Mouse (Mus musculus) neural tube, embryonic 11.5 days (tissue): ENCODE data around the gene Sgms2. TPM values are rescaled to one million over a fixed set of nuclear protein-coding genes. Genes with fewer than 3 reads are reported as not detected.

Source experiments
- ATAC-seq: fragments of 200-750 bp; cut with Nextera tagmentation; 2 replicates; pipeline ENCODE4 v1.8.0; 2017; ENCODE audit warnings: moderate number of reproducible peaks, mild to moderate bottlenecking, moderate TSS enrichment, moderate library complexity; ENCODE audit not compliant: insufficient read depth, low FRiP score, low TSS enrichment
- DNase-seq: peaks from one replicate; pipeline ENCODE4 v3.0.0-alpha.2; 2015; ENCODE audit warnings: low spot score
- H3K27ac ChIP-seq: fragments of 300-500 bp; sonication (generic); 2 replicates; pipeline ENCODE4 v1.5.1; 2014; ENCODE audit warnings: low read depth, mild to moderate bottlenecking, low read length
- H3K27me3 ChIP-seq: fragments of 300-500 bp; sonication (generic); 2 replicates; pipeline ENCODE4 v1.6.1; 2014; ENCODE audit warnings: mild to moderate bottlenecking, low read length, mixed read lengths; ENCODE audit not compliant: control insufficient read depth, insufficient read depth
- H3K36me3 ChIP-seq: fragments of 300-500 bp; sonication (generic); 2 replicates; pipeline ENCODE4 v1.6.1; 2014; ENCODE audit warnings: mild to moderate bottlenecking, low read length, moderate library complexity, mixed read lengths; ENCODE audit not compliant: control insufficient read depth, insufficient read depth
- H3K4me1 ChIP-seq: fragments of 300-500 bp; sonication (generic); 2 replicates; pipeline ENCODE4 v1.6.1; 2014; ENCODE audit warnings: low read length, mixed read lengths; ENCODE audit not compliant: control insufficient read depth, insufficient read depth
- H3K4me2 ChIP-seq: fragments of 300-500 bp; sonication (generic); 2 replicates; pipeline ENCODE4 v1.6.1; 2014; ENCODE audit warnings: low read depth, mild to moderate bottlenecking, moderate library complexity
- H3K4me3 ChIP-seq: fragments of 300-500 bp; sonication (generic); 2 replicates; pipeline ENCODE4 v1.5.1; 2014; ENCODE audit warnings: low read depth, low read length
- H3K9ac ChIP-seq: fragments of 300-500 bp; sonication (generic); 2 replicates; pipeline ENCODE4 v1.6.1; 2014; ENCODE audit warnings: mild to moderate bottlenecking, low read length
- H3K9me3 ChIP-seq: fragments of 300-500 bp; sonication (generic); 2 replicates; pipeline ENCODE4 v1.6.1; 2016; ENCODE audit warnings: low read length; ENCODE audit not compliant: control insufficient read depth
- WGBS: fragments of 180-500 bp; shearing (Covaris S2); extraction: QIAGEN DNeasy Blood & Tissue Kit; methylation state at CpG from one replicate; pipeline ENCODE4 v1.1.7; 2014; 5-methylcytosine and 5-hydroxymethylcytosine counted together
- polyA plus RNA-seq: library from polyadenylated mRNA; unstranded; fragments of >200 nt; fragmentation: Nextera tagmentation; extraction: Ambion mirVana; gene quantifications from 2 replicates; pipeline ENCODE4 v1.2.1, GENCODE M21; 2014

Gene Sgms2
- polyA plus RNA-seq: 0.22 and 0.52 TPM in 2 replicates

- Histone ChIP-seq H3K9ac (peak within 1 kb of the TSS; percentile 52), H3K4me1 (0 out of 2 replicates have a peak, but pooled peaks cover 5% of the 10 kb centered on the region), H3K9me3 (no peaks in the 10 kb centered on the region), H3K4me3 (peak within 1 kb of the TSS; percentile 63), H3K4me2 (peak within 1 kb of the TSS; percentile 97), H3K27ac (no peak within 1 kb of the TSS), H3K36me3 (no peaks in the 10 kb centered on the region), H3K27me3 (peaks cover 37% of the 10 kb centered on the region)
- DNase-seq: no peak
- no peak for ATAC-seq
- WGBS: 87% methylated on average over 2 of the region's 2 CpGs
These were observed at the start of gene Sgms2 for GRCm38 (mm10) chr3:131491361-131491925. TSS of gene Sgms2 (minus strand) at chr3:131491411.

DNA sequence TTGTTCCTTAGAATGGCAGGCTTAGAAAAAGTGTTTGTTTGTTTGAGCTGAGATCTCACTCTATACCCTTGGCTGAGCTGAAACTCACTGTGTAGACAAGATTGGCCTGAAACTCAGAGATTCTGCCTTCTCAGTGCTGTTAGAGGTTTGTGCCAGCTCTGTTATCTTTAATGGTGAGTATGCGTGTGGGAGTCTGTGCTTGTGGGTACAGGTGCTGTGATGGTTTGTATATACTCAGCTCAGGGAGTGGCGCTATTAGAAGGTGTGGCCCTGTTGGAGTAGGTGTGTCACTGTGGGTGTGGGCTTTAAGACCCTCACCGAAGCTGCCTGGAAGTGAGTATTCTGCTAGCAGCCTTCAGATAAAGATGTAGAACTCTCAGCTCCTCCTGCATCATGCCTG lies 34.0 kb upstream of the Sgms2 start:
- H3K4me1 ChIP-seq: no peaks in the 10 kb centered on the region
- no peak overlapping the region for H3K4me2 ChIP-seq
- ATAC-seq (no peak), DNase-seq (no peak)
- no peaks in the 10 kb centered on the region for H3K36me3 ChIP-seq
- 88% methylated on average over 3 of the region's 3 CpGs for WGBS
- H3K27me3 ChIP-seq: no peaks in the 10 kb centered on the region
- no peak overlapping the region for H3K27ac ChIP-seq
- H3K9me3 ChIP-seq: no peaks in the 10 kb centered on the region
- H3K9ac ChIP-seq: no peak overlapping the region
- no peak overlapping the region for H3K4me3 ChIP-seq

DNA sequence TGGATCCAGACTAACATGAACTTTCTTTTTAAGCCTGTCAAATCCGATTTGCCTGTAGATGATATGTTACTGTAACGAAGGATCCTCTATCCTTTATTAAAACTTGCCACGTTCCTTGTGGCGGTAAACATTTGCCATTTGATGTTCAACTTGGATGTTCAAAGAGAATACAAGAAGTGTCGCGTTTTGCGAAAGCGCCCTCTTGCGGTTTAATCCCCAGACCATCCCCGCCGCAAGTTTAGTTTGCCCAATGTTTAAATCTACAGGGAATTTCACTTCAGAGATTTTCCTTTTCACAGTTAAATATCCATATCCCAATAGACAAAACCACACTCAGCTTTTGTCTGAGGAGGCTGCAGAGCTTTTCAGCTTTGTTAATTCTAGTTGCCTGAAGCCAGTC lies 33.6 kb upstream of the Sgms2 start:
- Histone ChIP-seq H3K4me1 (no peaks in the 10 kb centered on the region), H3K27ac (no peak overlapping the region), H3K4me2 (no peak overlapping the region), H3K9ac (no peak overlapping the region), H3K27me3 (no peaks in the 10 kb centered on the region), H3K4me3 (no peak overlapping the region), H3K9me3 (no peaks in the 10 kb centered on the region), H3K36me3 (no peaks in the 10 kb centered on the region)
- DNase-seq (peak; percentile 26), ATAC-seq (no peak)
- 24% methylated on average over 11 of the region's 11 CpGs for WGBS

DNA sequence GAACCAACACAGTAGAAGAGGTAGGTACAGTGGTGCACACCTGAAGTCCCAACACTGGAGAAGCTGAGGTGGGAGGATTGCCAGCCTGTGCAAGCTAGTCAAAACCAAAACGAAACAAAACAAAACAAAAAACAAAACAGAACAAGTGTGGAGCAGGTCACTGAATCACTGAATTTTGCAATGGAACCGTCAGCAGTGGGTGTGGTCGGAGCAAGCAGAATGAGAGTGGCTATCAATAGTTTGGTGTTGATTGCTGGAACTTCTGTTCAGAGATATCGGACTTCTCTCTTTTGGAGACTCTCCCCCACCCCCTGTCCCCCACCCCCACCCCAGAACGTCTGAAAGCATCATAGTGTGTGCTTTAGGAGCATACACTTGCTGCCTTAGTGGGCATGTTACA lies 33.0 kb upstream of the Sgms2 start:
- Histone ChIP-seq H3K27me3 (no peaks in the 10 kb centered on the region), H3K36me3 (no peaks in the 10 kb centered on the region), H3K4me1 (no peaks in the 10 kb centered on the region), H3K9me3 (no peaks in the 10 kb centered on the region), H3K4me3 (no peak overlapping the region), H3K27ac (no peak overlapping the region), H3K4me2 (no peak overlapping the region), H3K9ac (no peak overlapping the region)
- 81% methylated on average over 5 of the region's 5 CpGs for WGBS
- no peak for ATAC-seq
- DNase-seq: no peak

DNA sequence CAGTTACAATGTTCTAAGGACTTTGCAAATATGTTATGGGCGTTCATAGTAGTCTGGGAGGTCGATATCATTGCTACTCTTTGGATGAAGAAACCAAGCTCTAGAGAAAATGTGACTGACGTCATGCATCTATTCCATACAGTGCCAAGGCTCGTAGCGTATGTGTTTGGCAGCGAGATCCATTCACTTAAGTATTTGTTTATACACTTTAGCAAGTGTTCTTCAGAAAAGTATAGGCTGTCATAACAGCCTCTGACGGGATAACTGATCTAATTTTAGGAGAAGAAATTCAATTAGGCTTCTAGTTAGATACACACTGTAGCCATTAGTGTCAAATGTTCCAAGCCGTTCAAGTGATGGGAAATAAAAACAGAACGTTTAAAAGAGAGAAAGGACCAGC lies 32.5 kb upstream of the Sgms2 start:
- H3K36me3 ChIP-seq: no peaks in the 10 kb centered on the region
- no peaks in the 10 kb centered on the region for H3K9me3 ChIP-seq
- no peak overlapping the region for H3K27ac ChIP-seq
- ATAC-seq (no peak), DNase-seq (no peak)
- H3K4me3 ChIP-seq: no peak overlapping the region
- H3K4me1 ChIP-seq: no peaks in the 10 kb centered on the region
- H3K27me3 ChIP-seq: no peaks in the 10 kb centered on the region
- H3K9ac ChIP-seq: no peak overlapping the region
- H3K4me2 ChIP-seq: no peak overlapping the region
- 83% methylated on average over 9 of the region's 9 CpGs for WGBS

- DNase-seq (no peak), ATAC-seq (no peak)
- WGBS: 89% methylated on average over 7 of the region's 7 CpGs
These were observed 31.0 kb upstream of the Sgms2 start for GRCm38 (mm10) chr3:131522243-131522642.

DNA sequence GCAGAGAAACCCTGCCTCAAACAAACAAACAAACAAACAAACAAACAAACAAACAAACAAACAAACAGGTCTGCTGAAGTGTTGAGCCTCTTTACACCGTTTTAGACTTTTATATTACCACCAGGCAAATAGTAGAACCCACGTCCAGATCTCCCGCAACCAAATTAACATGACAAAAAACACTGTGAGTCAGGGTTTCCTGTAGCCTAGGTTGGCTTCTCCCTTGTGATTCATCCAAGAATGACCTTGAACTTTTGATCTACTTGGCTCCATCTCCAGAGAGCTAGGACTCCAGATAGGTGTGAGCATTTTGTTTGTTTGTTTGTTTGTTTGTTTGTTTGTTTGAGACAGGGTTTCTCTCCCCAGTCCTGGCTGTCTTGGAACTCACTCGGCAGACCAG lies 30.0 kb upstream of the Sgms2 start:
- Histone ChIP-seq H3K27me3 (no peaks in the 10 kb centered on the region), H3K36me3 (no peaks in the 10 kb centered on the region), H3K4me2 (no peak overlapping the region), H3K9me3 (no peaks in the 10 kb centered on the region), H3K4me1 (no peaks in the 10 kb centered on the region), H3K9ac (no peak overlapping the region), H3K4me3 (no peak overlapping the region), H3K27ac (no peak overlapping the region)
- DNase-seq: no peak
- ATAC-seq: no peak
- WGBS: 69% methylated on average over 4 of the region's 4 CpGs

More at GRCm38 (mm10) chr3:131522243-131522642, 31.0 kb upstream of the Sgms2 start:
- Histone ChIP-seq H3K9ac (no peak overlapping the region), H3K4me3 (no peak overlapping the region), H3K27ac (no peak overlapping the region), H3K36me3 (no peaks in the 10 kb centered on the region), H3K27me3 (no peaks in the 10 kb centered on the region), H3K9me3 (no peaks in the 10 kb centered on the region), H3K4me1 (no peaks in the 10 kb centered on the region), H3K4me2 (no peak overlapping the region)

DNA sequence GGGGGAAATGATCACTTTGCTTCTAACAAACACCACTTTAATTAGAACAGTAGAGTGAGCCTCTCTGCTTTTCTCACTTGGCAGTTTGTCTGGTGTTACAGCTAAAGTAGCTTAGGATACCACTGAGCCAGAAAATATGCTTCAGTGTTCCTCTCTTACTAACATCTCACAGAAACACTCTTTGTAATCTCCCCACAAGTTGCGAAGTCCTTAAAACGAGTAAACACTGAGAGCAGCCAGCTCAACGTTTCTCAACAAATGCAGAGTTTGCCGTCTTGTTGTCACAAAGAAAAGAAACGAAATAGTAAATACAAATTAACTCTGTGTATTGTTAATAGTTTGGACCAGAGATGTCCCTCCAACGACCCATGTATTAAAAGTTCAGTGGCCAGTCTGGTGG lies 26.5 kb upstream of the Sgms2 start:
- no peak for ATAC-seq

DNA sequence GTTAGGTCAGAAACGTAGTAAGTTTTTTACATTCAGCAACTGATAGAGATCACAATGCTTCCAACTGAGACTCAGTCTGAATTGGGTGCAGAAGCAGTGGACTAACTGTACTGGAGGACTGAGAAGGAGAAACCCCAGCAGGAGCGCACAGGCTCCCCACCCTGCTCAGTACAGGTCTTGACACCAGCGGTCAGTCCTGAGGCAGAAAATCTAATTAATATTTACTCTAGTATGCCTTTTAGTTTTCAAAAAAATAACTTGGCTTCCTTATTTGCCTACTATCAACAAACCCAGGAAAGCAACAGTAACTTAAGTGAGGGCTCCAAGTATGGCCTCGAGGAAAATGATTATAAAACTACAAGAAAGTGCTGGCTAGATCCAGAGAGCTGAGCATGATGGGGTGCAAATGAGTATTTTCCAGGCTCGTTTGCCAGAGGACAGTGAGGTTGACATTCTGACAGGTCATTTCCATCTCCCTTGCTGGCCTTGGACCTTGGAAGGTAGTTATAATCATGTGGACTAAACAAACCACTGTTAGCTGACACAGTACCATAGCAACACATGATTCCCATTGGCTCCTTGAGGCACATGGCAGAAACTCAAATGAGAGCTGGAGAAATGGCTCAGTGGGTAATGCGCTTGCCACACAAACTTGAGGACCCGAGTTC lies 25.3 kb upstream of the Sgms2 start:
- no peak for DNase-seq
- H3K4me2 ChIP-seq: no peak overlapping the region
- WGBS: 90% methylated on average over 7 of the region's 7 CpGs

More for the DNA sequence above, 26.5 kb upstream of the Sgms2 start:
- H3K27me3 ChIP-seq: 0 out of 2 replicates have a peak, but pooled peaks cover 2% of the 10 kb centered on the region
- no peak overlapping the region for H3K9ac ChIP-seq
- no peak overlapping the region for H3K4me2 ChIP-seq
- whole genome bisulfite sequencing: 84% methylated on average over 6 of the region's 6 CpGs
- no peaks in the 10 kb centered on the region for H3K36me3 ChIP-seq
- H3K4me3 ChIP-seq: no peak overlapping the region
- H3K27ac ChIP-seq: no peak overlapping the region
- H3K9me3 ChIP-seq: no peaks in the 10 kb centered on the region
- DNase-seq: no peak
- H3K4me1 ChIP-seq: no peaks in the 10 kb centered on the region

More for the DNA sequence above, 25.3 kb upstream of the Sgms2 start:
- 0 out of 2 replicates have a peak, but pooled peaks cover 2% of the 10 kb centered on the region for H3K27me3 ChIP-seq
- H3K36me3 ChIP-seq: no peaks in the 10 kb centered on the region
- H3K9ac ChIP-seq: no peak overlapping the region
- no peak overlapping the region for H3K4me3 ChIP-seq
- no peaks in the 10 kb centered on the region for H3K4me1 ChIP-seq
- H3K27ac ChIP-seq: no peak overlapping the region
- H3K9me3 ChIP-seq: no peaks in the 10 kb centered on the region
- no peak for ATAC-seq
